Mouse (Mus musculus) brain, embryonic 14.5 days (tissue): ENCODE results near the gene Tbxas1.

Experiments used
- CTCF ChIP-seq: fragments of 200-500 bp; IDR thresholded peaks from 2 replicates; pipeline ENCODE4 v1.5.1; 2012; ENCODE audit warnings: inconsistent platforms, mild to moderate bottlenecking, moderate library complexity, borderline replicate concordance; ENCODE audit not compliant: insufficient read depth, insufficient read length; ENCODE audit errors: extremely low read depth
- POLR2A ChIP-seq: fragments of 200-500 bp; IDR thresholded peaks from 2 replicates; pipeline ENCODE4 v1.6.1; 2012; ENCODE audit warnings: mild to moderate bottlenecking, inconsistent platforms, borderline replicate concordance; ENCODE audit not compliant: poor library complexity, insufficient read depth, insufficient read length, severe bottlenecking; ENCODE audit errors: extremely low read depth

- TF ChIP-seq CTCF (no peak), POLR2A (no peak)
Measured at GRCm38 (mm10) chr6:38983060-38983459, 107.9 kb downstream of the Tbxas1 start.
